Mouse (Mus musculus): ENCODE data around the gene Syne2.

The Syne2 gene

DNA sequence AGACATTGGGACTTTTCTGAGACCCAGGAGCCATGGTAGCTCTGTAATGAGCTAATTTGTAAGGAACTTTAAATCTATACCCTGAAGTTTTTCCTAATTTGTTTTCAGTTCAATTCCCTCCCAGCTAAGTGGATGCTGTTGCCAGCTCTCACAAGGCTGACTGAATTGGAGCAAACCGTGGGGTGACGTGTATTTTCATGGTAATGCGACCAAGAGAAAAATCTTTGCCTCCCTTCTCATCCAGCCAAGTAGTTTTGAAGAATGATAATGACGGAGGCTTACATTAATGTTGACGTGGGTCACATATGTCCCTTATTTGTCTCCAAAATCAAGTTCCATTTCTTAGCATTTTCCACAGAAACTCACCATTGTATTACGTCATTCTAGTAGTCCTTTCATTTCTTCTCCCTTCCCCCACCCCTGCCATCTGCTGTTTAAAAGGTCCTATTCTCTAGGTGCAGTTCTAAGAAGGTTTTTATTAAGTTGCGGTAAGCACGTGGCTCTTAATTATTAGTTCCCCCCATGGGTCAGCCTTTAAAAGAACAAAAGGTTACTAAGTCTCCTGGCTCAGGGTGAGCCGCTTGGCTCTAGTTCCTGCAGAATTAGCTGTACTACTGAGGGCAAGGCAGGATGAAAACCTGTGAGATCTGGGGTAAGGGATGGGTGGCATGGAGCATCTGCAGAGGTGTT, 55.8 kb downstream of the Syne2 start:
- DNase-seq (ENCODE audit: low spot score) = no peak

DNA sequence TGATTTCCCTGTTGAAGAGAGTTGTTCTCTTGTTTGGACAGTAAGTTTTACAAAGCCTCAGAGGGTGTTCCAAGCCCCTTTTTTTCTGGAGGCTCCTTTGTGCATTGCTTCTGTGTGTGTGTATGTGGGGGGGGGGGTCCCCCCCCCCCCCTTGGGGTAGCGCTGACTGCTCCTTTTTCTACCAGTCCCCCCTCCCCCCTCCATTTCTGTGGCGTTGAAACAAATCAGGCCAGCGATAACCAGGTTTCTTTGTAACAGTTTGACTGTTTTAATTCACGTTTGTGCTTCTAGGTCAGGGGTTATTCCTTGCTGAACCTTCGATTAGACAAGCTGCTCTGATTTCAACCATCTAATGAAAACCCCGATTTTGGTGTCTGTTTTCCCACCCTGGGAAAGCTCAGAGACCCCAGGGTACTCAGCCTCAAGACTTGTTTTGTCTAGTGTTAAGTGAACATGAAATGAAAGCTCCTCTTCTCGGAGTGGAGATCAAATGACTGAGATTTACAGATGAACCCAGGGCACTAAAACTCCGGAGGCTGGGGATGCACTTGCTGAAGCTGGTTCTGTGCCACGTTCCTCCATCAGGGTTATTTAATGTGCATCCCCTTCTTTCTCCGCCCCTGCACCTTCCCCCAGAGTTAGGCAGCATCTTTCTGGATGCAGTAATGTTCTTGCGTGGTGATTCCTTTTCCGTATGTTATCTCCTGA, 56.5 kb downstream of the Syne2 start:
- no peak for DNase-seq (ENCODE audit: low spot score)

DNA sequence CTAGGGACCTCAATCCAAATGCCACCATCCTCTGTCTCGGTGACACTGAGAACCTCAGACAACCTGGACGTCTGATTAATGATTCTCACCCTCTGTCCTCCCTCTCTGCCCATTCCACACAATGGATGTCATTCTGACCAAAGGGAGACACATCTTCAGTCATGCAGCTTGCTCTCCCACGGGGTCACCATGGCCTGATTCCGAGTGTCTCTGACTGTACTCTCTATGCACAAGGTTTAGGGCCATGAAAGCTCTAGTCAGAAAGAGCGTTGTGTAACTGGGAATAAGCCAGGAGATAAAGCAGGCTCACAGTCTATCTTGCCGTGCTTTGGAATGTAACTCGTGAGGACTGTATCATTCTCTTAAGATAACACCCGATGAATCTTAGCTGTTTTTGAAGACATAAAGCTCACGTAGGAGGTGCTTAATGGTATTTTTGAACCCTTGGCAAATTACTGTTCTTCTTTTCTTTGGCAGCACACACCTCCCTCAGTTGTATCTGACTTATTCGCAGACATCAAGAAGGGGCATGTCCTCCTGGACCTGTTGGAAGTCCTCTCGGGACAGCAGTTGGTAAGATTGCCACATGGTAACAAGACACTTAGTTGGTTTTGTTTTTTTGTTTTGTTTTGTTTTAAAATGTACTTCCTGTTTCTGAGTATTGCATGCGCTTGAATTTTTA, 61.8 kb downstream of the Syne2 start:
- no peak for DNase-seq (ENCODE audit: low spot score)

DNA sequence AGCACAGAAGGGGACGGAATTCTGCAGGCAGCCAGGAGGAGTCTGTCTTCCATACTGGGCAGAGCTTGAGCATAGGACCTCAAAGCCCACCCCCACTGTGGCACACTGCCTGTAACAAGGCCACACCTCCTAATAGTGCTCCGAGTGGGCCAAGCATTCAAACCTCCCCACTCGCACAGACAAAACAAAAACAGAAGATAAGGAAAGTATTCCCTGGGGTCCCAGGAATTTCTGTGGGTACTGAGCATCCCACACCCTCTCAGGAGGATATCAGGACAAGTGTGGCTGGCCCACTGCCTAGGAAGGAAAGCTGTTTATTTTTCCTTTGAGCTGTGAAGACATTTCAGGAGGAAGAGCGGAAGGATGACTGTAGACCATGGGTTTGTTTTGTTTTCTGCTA, 63.6 kb downstream of the Syne2 start:
- DNase-seq (ENCODE audit: low spot score) = no peak

DNA sequence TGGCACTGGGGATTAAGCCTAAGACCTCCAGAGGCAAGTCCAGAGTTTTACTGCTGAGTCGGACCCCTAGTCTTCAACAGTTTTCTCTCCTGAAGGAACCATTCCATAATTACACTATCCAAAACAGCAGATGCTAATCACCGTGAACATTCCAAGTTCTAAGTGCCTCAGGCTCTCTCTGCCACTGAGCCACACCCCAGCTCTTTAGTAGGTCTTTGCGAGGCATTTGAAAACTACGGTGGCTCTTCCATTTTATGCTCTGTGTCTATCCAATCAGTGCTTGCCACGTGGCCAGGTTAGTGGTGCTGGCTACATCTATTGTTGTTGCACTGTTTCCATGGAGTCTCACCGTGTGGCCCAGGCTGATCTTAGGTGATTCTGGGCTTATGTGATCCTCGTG, 68.2 kb downstream of the Syne2 start:
- no peak for DNase-seq (ENCODE audit: low spot score)

DNA sequence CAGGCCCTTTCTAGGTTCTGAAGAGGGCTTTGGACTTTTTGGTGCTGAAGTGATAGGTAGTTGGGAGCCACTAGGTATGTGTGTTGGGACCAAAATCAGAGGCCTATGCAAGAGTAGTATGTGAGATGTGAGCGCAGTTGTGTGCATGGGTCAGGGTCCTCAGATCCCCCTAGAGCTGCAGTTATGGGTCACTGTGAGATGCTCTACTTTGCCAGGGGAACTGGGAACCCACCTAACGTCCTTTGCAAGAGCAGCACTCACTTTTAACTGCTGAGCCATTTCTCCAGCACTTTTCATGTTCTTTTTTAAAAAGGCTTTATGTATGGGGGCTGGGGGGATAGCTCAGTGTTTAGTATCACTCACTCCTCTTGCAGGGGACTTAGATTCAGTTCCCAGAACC, 69.0 kb downstream of the Syne2 start:
- DNase-seq (ENCODE audit: low spot score) = no peak

DNA sequence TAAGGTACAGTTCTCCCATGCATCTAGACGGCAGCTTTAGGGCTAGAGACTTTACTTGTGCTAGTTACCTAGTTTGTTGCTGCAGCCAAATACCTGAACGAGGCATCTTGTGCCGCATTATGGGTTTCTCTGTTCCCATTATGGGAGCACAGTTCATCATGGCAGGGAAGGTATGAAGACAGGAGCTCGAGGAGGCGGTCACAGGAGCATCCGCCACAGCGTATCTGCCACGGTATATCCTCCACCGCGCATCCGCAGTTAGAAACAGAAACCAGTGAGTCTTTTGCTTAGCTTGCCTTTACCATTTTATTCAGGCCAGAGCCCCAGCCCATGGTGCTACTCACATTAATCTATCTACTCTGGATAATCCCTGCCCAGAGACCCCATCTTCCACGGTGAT, 70.8 kb downstream of the Syne2 start:
- DNase-seq (ENCODE audit: low spot score) = no peak

DNA sequence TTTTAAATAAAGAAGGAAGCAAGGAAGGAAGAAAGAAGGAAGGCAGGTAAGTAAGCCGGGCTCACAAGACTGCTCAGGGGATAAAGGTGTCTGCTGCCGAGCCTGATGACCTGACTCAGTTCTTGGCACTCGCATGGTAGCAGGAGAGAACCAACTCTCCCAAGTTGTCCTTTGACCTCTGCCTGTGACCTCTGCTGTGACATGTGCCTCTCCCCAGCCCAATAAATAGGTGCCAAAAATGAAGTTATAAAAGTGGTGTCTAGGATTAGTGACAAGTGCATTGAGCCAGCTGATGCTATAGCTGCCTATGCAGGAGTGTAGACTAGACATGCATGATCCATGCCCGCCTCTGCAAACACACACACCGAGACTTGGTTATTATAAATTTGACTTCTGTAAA, 73.3 kb downstream of the Syne2 start:
- DNase-seq (ENCODE audit: low spot score) = no peak

DNA sequence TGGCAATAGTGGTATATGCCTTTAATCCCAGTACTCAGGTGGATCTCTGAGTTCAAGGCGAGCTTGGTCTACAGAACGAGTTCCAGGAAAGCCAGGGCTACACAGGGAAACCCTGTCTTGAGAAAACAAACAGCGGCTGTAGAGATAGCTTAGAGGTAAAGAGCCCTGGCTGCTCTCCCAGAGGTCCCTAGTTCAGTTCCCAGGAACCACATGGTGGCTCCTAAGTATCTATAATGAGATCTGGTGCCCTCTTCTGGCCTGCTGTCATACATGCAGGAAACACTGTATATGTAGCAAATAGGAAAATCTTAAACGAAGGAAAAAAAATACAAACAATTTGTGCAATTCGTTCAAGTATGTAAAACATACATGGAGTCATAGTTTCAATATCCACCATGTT, 75.5 kb downstream of the Syne2 start:
- peak; percentile 14 for DNase-seq (ENCODE audit: low spot score)

DNA sequence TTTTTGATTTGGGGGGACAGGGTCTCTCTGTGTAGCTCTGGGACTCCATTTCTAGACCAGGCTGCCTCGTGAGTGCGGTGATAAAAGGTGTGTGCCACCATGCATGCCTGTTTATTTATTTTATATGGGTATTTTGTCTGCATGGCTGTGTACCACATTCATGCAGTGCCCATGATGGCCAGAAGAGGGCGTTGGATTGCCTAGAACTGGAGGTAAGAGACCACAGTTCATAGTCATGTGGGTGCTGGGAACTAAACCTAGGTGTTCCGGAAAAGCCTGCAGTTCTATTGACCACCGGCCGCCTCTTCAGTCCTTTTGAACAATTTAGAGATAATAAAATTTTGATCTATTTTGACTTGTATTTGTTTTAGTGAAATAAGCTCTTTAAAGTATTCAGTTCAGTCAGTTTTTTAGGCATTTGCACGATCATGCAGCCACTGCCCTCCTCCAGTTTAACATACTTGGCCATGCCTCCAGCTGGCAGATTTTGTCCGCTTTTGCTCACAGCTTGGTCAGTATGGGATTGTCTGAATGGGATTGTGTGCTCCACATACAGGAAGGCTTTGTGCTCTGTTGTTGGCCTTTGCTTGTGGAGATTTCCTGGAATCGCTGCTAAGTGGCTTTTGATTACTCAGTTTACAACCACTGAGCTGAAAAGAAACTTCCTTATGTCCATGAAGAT, 76.5 kb downstream of the Syne2 start:
- no peak for DNase-seq (ENCODE audit: low spot score)

DNA sequence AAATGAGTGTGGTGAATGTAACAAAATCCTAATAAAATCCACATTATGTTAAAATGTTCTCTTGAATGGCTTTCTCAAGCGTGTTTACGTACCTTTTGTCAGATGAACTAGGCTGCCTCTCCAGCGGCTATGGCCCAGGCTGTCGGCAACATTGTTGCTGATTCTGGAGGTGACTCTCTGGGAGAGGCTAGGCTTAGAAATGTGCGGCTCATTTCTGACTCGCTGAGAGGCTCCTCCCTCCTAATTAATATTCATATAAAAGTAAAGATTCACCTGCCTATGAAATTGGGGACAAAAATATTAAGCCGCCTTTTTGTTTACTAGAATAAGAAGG, 77.0 kb downstream of the Syne2 start:
- DNase-seq (ENCODE audit: low spot score) = no peak

DNA sequence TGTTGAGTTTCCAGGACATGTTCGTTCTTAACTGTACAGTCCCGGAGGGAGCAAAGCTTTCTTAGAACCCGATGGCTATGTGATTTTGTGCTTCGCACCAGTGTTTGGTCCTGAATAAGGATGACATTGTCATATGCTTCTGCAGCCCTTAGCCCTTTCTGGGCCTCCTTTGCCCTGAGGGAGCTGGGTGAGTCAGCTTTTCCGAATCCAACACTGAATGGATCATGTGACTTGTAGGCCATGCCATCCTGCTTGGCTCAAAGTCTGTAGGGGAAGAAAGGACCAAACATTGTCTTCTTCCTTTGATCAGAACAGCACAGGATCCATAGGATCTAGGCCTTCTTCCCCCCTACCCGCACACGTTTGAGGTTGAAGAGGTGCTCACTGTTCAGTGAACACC, 79.9 kb downstream of the Syne2 start:
- DNase-seq (ENCODE audit: low spot score) = no peak

DNA sequence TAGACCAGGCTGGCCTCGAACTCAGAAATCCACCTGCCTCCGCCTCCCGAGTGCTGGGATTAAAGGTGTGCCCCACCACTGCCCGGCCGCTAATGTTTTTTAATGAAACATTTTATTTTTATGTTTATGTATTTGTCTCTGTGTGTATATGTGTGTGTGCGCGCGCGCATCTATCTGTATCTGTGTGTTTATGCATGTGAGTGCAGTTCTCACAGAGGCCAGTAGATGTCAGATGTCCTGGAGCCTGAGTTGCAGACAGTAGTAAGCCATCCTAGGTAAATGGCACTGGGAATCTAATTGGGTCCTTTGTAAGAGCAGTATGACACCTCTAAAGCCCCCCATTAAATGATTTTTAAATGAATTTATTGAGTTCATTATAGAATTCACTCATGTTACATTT, 83.8 kb downstream of the Syne2 start:
- DNase-seq (ENCODE audit: low spot score) = no peak

DNA sequence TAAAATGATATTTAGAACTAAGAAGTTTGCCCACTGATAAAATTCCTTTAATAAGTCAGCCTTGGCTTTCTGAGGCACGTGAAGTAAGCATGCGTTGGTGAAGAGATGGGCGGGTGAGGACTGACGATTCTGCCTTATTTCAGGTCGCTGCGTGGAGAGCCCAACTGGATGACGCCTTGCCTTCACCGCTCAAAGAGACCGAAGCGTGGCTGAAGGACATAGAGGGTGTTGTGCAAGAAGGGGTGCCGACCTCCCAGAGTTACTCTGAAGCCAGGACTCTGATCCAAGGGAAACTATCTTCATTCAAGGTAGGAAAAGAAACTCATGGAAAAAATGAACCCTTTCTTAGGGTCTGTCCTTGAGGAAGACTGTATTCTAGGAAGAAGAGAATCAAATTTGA, 86.1 kb downstream of the Syne2 start:
- no peak for DNase-seq (ENCODE audit: low spot score)

DNA sequence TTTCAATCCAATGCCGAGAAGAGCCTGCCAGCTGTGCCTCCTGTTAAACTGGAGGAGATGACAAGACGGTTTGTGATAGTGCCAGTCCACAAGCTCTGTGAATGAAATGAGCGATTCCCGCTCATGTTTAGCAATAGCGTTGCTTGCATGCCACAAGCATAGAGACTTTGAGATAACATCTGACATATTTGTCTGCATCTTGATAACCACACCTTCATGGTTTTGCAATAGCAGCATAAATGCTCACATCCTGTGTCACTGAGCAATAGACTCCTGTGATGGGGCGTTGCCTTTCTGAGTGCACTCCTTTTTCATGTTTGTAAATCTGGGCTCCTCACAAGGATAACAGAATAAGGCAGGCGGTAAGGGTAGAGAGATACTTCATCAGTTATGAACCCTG, 87.4 kb downstream of the Syne2 start:
- no peak for DNase-seq (ENCODE audit: low spot score)

DNA sequence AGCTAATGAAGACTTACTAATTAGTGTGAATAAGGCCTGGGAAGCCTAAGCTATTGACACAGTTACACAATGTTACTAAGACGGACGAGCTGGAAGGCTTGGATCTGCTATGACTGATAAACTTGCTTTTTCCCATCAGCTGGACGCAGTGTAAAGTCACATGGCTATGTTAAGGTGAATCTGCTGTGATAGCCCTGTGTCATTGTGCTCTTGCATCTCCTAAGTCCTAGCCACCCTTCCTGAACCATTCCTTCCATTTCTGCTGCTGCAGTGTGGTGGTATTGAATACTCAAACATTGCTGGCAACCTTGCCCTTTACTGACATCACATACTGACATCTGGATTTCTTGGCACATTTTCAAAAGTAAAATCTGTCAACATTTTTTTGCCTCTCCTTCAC, 90.5 kb downstream of the Syne2 start:
- no peak for DNase-seq (ENCODE audit: low spot score)

DNA sequence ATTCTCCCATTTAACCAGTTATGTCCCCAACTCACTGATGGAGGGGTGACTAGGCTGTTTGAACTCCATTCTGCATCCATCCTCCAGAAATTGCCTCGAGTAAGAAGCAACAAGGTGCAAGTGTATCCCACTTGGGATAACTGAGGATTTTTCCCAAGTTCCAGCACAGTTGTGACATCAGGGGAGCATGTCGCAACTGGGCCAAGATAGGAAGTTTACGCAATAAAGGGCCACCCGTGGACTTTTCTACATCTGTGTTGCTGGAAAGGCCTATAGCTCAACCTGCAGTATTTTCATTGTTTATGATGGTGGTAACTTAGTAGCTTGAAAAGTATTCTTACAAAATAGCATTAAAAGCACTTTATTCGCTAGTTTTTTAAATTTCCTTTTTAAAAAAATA, 97.8 kb downstream of the Syne2 start:
- DNase-seq (ENCODE audit: low spot score) = no peak

DNA sequence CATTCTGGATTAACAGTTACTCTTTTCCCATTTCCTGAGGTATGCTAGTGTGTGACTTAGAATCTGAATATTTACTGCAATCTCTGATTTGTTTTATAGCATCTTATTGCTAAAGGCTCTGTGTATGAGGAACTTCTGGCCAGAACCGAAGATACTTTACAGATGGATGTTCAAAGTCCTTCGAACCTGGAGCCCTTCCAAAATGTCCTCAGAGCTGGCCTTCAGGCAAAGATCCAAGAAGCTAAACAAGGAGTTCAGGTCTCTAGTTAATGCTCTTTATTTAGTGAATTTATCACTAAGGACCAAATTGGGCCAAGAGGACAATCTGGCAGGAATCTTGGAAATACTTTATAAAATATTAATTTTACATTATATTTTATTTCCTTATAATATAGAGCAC, 100.5 kb downstream of the Syne2 start:
- no peak for DNase-seq (ENCODE audit: low spot score)

DNA sequence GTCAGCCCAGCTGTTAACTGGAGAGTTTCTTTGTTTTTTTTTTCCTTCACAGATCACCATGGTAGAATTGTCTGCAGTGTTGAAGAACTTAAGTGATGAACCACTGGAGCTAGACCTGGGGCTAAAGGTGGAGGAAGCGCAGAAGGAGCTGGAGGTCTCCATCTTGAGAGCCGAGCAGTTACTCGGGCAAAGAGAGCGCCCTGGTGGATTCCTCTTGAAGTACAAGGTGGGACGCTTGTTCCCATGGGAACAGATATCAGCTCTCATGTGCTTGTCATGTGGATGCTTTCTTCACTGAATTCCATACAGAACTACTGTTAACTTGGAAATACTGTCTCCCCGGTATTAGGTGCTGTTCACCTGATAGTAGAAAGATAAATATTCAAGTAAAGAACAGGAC, 101.0 kb downstream of the Syne2 start:
- DNase-seq (ENCODE audit: low spot score) = no peak

DNA sequence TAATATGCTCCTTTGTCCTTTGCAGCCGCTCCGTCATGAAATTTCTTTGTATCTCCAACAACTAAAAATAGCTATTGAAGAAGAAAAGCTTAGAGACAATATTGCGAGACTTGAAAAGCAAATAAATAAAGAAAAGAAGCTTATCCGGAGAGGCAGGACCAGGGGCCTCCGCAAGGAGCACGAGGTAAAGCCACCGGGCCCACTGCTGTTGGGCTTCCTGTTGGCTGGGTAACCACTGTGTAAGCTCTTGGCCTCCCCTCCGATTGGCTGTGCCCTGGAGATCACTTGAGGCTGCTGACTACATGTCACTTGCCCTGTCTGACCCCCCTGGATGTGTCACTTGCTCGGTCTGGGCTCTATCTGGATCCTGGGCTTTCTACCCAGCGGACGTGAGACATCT, 105.0 kb downstream of the Syne2 start:
- no peak for DNase-seq (ENCODE audit: low spot score)

DNA sequence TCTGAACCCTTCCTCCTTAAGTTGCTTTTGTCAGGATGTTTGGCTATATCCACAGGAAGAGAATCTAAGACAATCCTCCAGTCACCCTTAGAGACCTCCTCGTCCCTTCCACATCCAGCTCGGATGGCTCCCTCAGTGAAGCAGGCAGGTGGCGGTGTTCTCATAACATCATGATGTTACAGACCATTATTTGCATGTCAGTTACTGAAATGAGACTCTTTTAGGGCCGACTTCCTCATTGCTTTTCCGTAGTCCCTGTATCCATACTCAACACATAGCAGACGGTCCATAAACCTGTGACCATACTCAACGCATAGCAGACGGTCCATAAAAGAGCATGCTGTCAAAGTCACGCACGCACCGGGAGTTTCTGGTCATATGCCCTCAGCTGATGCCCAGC, 106.9 kb downstream of the Syne2 start:
- DNase-seq (ENCODE audit: low spot score) = no peak

DNA sequence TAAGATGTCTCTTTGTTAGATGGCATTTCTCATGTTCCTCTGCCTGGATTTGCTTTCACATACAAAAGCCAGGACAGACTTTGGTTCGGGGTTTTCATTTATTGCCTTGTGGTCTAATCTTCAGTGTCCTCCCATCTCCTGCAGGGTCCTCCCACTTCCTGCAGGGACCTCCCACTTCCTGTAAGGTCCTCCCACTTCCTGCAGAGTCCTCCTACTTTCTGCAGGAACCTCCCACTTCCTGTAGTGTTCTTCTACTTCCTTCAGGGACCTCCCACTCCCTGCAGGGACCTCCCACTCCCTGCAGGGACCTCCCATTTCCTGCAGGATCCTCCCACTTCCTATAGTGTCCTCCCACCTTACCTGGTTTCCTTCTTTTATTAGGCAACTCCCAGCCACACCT, 109.7 kb downstream of the Syne2 start:
- no peak for DNase-seq (ENCODE audit: low spot score)

DNA sequence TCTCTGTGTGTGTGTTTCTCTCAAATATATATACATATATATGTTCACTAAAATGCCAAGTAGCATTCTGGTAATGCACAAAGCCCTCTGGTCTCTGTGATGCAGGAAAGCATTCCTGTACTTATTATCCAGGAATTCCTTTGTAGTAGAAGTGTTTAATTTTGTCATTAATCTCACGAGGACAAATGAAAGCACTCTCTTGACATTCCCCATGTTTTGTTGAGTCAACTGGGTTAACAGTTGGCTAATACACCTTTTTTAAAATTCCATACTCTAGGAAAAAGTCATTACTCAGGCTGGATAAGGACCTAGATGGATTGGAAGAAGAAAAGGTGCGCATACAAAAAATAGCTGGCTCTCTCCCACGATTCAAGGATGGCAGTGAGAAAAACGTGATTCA, 115.6 kb downstream of the Syne2 start:
- no peak for DNase-seq (ENCODE audit: low spot score)
